Mouse (Mus musculus): Measurements from ENCODE around the gene Slc9a9. TPM values are rescaled to one million over a fixed set of nuclear protein-coding genes. Genes with fewer than 3 reads are reported as not detected.

Gene Slc9a9
- polyA plus RNA-seq, 1 experiment from 2014 or later = 4.0 TPM

GRCm38 (mm10) chr9:95157948-95158347 lies 488.2 kb downstream of the Slc9a9 start:
- Histone ChIP-seq H3K4me3 (no peak overlapping the region), H3K9me3 (replicated peaks) (no peaks in the 10 kb centered on the region), H3K27ac (ENCODE audit: poor library complexity, severe bottlenecking) (no peak overlapping the region), H3K4me2 (no peak overlapping the region), H3K4me1 (replicated peaks) (no peaks in the 10 kb centered on the region), H3K36me3 (no peaks in the 10 kb centered on the region), H3K9ac (no peak overlapping the region), H3K27me3 (replicated peaks) (no peaks in the 10 kb centered on the region)
- ATAC-seq (ENCODE audit: insufficient number of reproducible peaks, low FRiP score) = no peak
- 69% methylated on average over 4 of the region's 4 CpGs for WGBS

- no peak overlapping the region for H3K4me2 ChIP-seq
- H3K9me3 ChIP-seq (replicated peaks) = no peaks in the 10 kb centered on the region
- no peak overlapping the region for H3K9ac ChIP-seq
- no peaks in the 10 kb centered on the region for H3K4me1 ChIP-seq (replicated peaks)
- H3K27ac ChIP-seq (ENCODE audit: poor library complexity, severe bottlenecking) = no peak overlapping the region
- no peak for ATAC-seq (ENCODE audit: insufficient number of reproducible peaks, low FRiP score)
- no peak overlapping the region for H3K4me3 ChIP-seq
- no peaks in the 10 kb centered on the region for H3K36me3 ChIP-seq
- no peaks in the 10 kb centered on the region for H3K27me3 ChIP-seq (replicated peaks)
- 81% methylated on average over 8 of the region's 8 CpGs for whole genome bisulfite sequencing
These were observed 489.2 kb downstream of the Slc9a9 start for GRCm38 (mm10) chr9:95158916-95159315.

DNA sequence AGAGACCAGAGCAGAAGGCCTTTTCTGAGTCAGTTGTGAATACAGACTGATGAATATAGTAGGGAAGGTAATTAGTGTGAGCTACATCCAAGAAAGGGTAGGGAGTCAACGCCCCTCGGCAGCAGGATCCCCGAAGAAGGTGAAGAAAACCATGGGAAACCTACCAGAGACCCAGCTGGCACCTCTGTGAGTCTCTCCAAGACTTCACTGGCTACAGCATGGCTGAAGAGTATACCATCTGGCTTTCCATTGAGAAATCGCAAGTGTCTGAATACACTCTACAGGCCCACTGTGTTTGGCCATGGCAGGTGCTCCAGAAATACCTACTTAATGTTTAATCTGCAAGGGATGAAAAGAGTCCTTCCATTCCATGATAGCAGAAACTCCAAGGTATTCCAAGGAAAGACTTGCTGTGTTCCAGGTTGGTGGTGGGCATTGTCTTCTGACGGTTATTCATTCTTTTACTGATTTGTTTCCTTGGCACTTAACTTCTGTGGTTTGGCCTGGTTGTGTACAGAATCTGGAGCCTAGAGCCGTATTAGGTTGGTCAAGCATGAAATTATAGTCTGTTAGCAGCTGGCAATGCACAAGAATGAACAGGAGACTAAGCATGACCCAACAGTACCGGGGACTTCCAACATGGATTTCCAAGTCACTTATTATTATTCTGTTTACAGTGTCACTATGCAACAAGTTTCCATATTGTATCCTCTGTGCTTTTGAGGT lies 491.0 kb downstream of the Slc9a9 start:
- Histone ChIP-seq H3K9ac (no peak overlapping the region), H3K4me1 (replicated peaks) (no peaks in the 10 kb centered on the region), H3K4me3 (no peak overlapping the region), H3K36me3 (no peaks in the 10 kb centered on the region), H3K27ac (ENCODE audit: poor library complexity, severe bottlenecking) (no peak overlapping the region), H3K9me3 (replicated peaks) (no peaks in the 10 kb centered on the region), H3K4me2 (no peak overlapping the region), H3K27me3 (replicated peaks) (no peaks in the 10 kb centered on the region)
- 83% methylated on average over 7 of the region's 7 CpGs for WGBS
- ATAC-seq (ENCODE audit: insufficient number of reproducible peaks, low FRiP score) = no peak

DNA sequence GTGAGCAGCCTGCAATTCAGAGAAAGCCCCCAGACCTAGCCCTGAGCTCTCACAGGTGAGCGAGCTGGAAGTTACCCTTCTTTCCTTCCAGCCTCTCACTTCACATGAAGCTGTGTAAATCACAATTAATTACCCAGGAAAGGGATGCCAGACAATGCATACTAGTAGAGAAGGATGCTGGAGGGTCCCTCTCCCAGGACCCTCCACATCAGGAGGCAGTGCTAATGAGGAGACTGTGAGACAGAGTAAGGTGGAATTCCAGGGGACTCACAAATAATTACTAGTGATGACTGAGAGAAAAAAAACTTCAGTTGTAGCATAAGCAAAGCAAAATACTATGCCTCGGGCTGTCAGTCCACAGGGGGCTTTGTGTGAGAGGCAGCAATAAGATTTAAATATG lies 492.0 kb downstream of the Slc9a9 start:
- WGBS = 91% methylated on average over 2 of the region's 2 CpGs
- H3K36me3 ChIP-seq = no peaks in the 10 kb centered on the region
- no peaks in the 10 kb centered on the region for H3K9me3 ChIP-seq (replicated peaks)
- no peak overlapping the region for H3K27ac ChIP-seq (ENCODE audit: poor library complexity, severe bottlenecking)
- ATAC-seq (ENCODE audit: insufficient number of reproducible peaks, low FRiP score) = no peak
- no peaks in the 10 kb centered on the region for H3K4me1 ChIP-seq (replicated peaks)
- H3K4me3 ChIP-seq = no peak overlapping the region
- no peak overlapping the region for H3K9ac ChIP-seq
- H3K4me2 ChIP-seq = no peak overlapping the region
- H3K27me3 ChIP-seq (replicated peaks) = no peaks in the 10 kb centered on the region

GRCm38 (mm10) chr9:95166224-95166623 lies 496.5 kb downstream of the Slc9a9 start:
- ATAC-seq (ENCODE audit: insufficient number of reproducible peaks, low FRiP score) = no peak
- no peak overlapping the region for H3K4me3 ChIP-seq
- no peak overlapping the region for H3K4me2 ChIP-seq
- H3K27ac ChIP-seq (ENCODE audit: poor library complexity, severe bottlenecking) = no peak overlapping the region
- no peak overlapping the region for H3K9ac ChIP-seq
- H3K9me3 ChIP-seq (replicated peaks) = no peaks in the 10 kb centered on the region
- 75% methylated on average over 4 of the region's 4 CpGs for WGBS
- H3K4me1 ChIP-seq (replicated peaks) = no peaks in the 10 kb centered on the region
- no peaks in the 10 kb centered on the region for H3K36me3 ChIP-seq
- H3K27me3 ChIP-seq (replicated peaks) = no peaks in the 10 kb centered on the region

DNA sequence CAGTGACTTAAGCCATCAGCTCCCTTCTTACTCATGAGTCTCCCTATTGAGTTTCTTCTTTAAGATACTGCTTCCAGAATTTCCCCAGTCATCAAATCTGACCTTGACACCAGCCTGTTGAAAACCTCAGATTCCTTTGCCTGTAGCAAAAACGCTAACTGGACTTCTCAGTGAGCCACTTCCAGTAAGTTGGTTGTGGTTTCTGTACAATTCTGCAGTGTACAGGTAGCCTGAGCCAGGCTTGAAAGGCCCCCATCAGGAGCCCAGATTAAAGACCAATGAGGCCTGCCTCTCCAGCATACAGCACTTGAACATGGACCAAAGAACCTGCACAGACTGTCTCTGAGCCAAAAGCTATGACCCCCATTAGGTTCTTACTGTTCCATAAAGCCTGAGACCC lies 498.1 kb downstream of the Slc9a9 start:
- no peaks in the 10 kb centered on the region for H3K27me3 ChIP-seq (replicated peaks)
- no peak for ATAC-seq (ENCODE audit: insufficient number of reproducible peaks, low FRiP score)
- H3K4me1 ChIP-seq (replicated peaks) = no peaks in the 10 kb centered on the region
- H3K4me3 ChIP-seq = no peak overlapping the region
- no peak overlapping the region for H3K9ac ChIP-seq
- 63% methylated on average over 1 of the region's 1 CpGs for WGBS
- H3K36me3 ChIP-seq = no peaks in the 10 kb centered on the region
- no peak overlapping the region for H3K27ac ChIP-seq (ENCODE audit: poor library complexity, severe bottlenecking)
- no peak overlapping the region for H3K4me2 ChIP-seq
- H3K9me3 ChIP-seq (replicated peaks) = no peaks in the 10 kb centered on the region

DNA sequence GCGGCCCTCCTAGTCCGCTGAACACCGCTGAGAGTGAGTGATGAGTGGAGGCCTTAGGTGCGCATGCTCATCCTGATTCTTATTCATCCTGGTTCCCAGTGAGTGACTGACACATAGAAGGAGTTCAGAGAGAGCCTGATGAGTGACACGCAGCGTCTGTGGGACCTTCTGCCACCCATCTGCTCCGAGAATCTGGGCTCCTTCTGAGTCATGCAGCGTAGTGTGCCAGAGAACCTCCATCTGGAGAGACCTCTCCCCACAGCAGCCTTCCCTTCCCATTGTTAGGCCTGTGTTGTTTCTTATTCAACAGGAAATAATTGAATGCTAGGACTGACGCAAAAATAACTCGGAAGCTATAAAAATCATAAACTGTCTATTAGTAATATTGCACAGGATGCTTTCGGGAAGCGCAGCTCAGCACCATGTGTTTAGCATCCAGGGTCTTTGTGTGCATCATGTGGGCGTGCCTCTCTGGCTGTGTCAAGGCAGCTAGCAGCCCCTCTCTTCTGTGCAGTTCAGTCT lies 498.8 kb downstream of the Slc9a9 start:
- Histone ChIP-seq H3K4me1 (replicated peaks) (no peaks in the 10 kb centered on the region), H3K4me2 (no peak overlapping the region), H3K27ac (ENCODE audit: poor library complexity, severe bottlenecking) (no peak overlapping the region), H3K27me3 (replicated peaks) (no peaks in the 10 kb centered on the region), H3K4me3 (no peak overlapping the region), H3K9me3 (replicated peaks) (no peaks in the 10 kb centered on the region), H3K36me3 (no peaks in the 10 kb centered on the region), H3K9ac (no peak overlapping the region)
- WGBS = 78% methylated on average over 13 of the region's 13 CpGs
- no peak for ATAC-seq (ENCODE audit: insufficient number of reproducible peaks, low FRiP score)

GRCm38 (mm10) chr9:95178170-95178569 lies 508.5 kb downstream of the Slc9a9 start:
- H3K4me2 ChIP-seq = no peak overlapping the region
- H3K9ac ChIP-seq = no peak overlapping the region
- H3K9me3 ChIP-seq (replicated peaks) = no peaks in the 10 kb centered on the region
- no peak overlapping the region for H3K27ac ChIP-seq (ENCODE audit: poor library complexity, severe bottlenecking)
- H3K4me3 ChIP-seq = no peak overlapping the region
- no peaks in the 10 kb centered on the region for H3K27me3 ChIP-seq (replicated peaks)
- 82% methylated on average over 3 of the region's 3 CpGs for WGBS
- ATAC-seq (ENCODE audit: insufficient number of reproducible peaks, low FRiP score) = no peak
- H3K36me3 ChIP-seq = no peaks in the 10 kb centered on the region
- H3K4me1 ChIP-seq (replicated peaks) = no peaks in the 10 kb centered on the region

DNA sequence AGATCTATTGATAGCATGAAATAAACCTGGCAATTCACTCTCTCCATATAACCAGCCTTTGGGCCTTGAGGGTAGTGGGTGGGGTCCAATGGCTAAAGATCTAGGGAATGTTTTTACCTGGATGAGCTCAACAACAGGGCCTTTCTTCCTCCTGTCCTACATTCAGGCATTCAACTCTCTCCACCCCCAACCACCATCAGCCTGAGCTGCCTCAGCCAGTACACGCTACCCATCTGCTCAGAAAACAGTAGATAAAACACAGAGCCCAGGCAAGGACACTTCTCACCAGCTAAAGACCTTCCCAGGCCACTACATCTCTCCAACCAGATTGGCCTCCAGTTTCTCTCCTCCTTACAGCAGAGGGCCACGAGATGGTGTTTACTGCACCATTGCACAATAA lies 510.3 kb downstream of the Slc9a9 start:
- Histone ChIP-seq H3K4me3 (no peak overlapping the region), H3K9ac (no peak overlapping the region), H3K4me2 (no peak overlapping the region), H3K27ac (ENCODE audit: poor library complexity, severe bottlenecking) (no peak overlapping the region), H3K27me3 (replicated peaks) (no peaks in the 10 kb centered on the region), H3K9me3 (replicated peaks) (no peaks in the 10 kb centered on the region), H3K36me3 (no peaks in the 10 kb centered on the region), H3K4me1 (replicated peaks) (no peaks in the 10 kb centered on the region)
- ATAC-seq (ENCODE audit: insufficient number of reproducible peaks, low FRiP score) = no peak
- 59% methylated on average over 2 of the region's 2 CpGs for WGBS

DNA sequence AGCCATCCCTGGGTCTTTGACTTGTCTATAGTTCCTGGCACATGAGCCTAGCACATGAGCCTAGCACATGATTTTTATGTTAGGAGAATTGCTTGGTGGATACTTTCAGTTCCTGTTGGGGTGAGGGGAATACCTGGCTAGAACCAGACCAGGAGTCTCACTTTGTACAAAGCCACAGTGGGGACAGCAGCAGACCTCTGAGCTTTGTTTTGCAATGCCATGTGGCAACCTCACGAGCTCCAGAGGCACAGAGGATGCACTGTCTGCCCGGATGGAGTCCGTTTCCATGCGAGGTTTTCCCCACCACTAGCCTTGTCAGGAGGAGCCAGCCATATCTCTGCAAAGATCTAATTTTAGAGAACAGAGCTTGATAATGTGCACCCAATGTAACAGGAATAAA lies 510.9 kb downstream of the Slc9a9 start:
- no peaks in the 10 kb centered on the region for H3K9me3 ChIP-seq (replicated peaks)
- H3K4me3 ChIP-seq = no peak overlapping the region
- H3K27me3 ChIP-seq (replicated peaks) = no peaks in the 10 kb centered on the region
- 81% methylated on average over 4 of the region's 4 CpGs for WGBS
- no peak overlapping the region for H3K9ac ChIP-seq
- no peaks in the 10 kb centered on the region for H3K36me3 ChIP-seq
- 0 out of 2 replicates have a peak, but pooled peaks cover 3% of the 10 kb centered on the region for H3K4me1 ChIP-seq (replicated peaks)
- ATAC-seq (ENCODE audit: insufficient number of reproducible peaks, low FRiP score) = no peak
- H3K27ac ChIP-seq (ENCODE audit: poor library complexity, severe bottlenecking) = no peak overlapping the region
- H3K4me2 ChIP-seq = no peak overlapping the region

DNA sequence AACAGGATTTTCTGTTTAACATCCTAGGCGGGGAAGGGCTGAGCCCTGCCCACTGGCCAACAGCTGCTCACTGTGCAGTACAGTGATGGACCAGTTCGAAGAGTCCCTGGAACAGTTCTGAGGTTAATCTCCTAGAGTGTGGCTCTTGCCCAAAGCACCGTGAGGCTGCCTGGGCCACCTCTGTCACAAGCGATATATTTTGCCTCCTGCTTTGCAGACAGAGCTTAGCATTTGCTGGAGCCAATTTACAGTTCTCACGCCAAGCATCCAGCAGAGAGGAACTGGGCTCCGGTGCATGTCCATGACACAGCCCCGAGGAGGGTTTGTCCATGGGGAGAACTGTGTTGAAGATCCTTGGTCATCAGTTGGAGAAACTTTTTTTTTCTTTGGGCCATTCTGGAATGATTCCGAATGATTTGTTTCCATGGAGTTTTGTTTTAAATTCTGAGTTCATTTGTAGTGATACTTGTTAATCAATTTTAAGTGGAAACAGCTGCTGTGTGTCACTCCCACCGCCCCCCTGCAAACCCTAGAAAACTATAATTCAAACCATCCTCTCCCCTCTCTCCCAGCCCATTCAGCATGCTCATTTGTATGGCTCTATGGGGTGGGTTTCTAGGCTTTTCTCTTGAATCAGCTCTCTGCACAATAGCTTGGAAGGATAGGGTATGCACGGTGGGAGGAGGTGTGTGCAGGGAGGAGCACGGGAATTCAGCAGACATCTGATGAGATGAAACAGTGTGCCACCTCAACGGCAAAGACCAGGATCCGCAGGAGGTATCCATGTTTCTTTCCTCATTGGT lies 511.7 kb downstream of the Slc9a9 start:
- no peaks in the 10 kb centered on the region for H3K36me3 ChIP-seq
- no peak overlapping the region for H3K4me2 ChIP-seq
- no peak overlapping the region for H3K9ac ChIP-seq
- no peaks in the 10 kb centered on the region for H3K9me3 ChIP-seq (replicated peaks)
- H3K27me3 ChIP-seq (replicated peaks) = no peaks in the 10 kb centered on the region
- no peak overlapping the region for H3K4me3 ChIP-seq
- no peak for ATAC-seq (ENCODE audit: insufficient number of reproducible peaks, low FRiP score)
- 0 out of 2 replicates have a peak, but pooled peaks cover 6% of the 10 kb centered on the region for H3K4me1 ChIP-seq (replicated peaks)
- WGBS = 75% methylated on average over 13 of the region's 13 CpGs
- H3K27ac ChIP-seq (ENCODE audit: poor library complexity, severe bottlenecking) = no peak overlapping the region

Data from heart, embryonic 12.5 days (tissue).